Mouse (Mus musculus) urinary bladder, postnatal 14 days (tissue): ENCODE measurements at regions not wholly inside any gene's neighbourhood (a gene's known extent, or its start where the extent isn't known, plus 50 kb on each side); places are given as distances from the start of the nearest gene placed in this dataset.

ENCODE experiments used
- DNase-seq: peaks from one replicate; pipeline ENCODE4 v3.0.0; 2021; ENCODE audit warnings: low spot score

DNA sequence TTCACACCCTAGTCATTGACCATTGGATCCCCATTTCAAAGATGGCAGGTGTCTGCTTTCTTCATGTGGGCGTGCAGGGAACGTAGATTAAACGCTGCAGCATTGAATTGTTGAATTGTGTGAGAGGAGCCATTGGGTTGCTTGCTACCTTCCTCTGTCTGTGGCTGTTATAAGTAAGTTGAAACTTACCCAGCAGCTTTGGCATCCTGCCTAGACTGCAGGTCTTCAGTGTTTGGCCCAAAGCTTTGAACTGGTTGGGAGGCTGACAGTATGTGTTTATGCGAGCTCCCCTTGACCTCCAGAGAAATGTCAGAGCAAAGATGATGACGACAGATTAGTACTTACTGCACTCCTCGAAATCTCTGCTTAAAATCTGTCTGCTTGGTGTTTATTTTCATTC lies 473.8 kb downstream of the Irx1 start:
- DNase-seq, result no peak

DNA sequence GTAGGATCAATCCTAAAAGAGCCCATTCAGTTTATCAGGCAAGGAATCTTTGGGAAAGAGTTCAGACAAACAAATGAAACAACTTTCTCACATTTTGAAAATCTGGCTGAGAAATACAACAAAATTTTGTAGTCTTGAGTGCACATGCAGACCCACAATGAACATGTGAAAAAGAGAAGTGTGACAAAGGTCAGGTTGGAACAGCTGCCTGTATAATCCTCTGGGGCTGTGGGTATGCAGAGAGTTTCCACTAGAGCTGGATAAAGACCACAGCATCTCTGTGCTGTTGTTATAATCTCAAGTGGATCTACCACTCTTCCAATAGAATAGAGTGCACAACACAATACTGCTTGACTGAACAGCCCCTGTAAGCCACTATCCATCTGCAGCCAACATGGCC lies 482.3 kb downstream of the Irx1 start:
- DNase-seq, result no peak

DNA sequence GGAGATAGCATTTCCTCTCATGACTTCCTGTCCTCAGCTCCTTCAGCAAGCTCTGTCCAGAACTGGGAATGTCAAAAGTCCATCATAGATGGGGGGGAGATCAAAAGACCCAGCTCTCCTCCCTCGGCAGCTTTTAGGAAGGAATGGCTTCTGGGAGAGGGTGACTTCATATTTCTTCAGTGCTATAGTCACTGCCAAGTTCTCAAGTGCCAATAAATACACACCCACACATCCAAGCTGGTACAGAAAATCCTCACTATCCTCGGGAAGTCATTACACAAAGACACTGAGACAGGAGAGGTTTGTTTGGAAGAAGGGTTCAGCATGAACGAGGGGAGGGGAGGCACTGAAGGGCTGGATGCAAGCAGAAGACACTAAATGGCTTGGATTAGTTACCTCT lies 502.0 kb downstream of the Irx1 start:
- no peak for DNase-seq

DNA sequence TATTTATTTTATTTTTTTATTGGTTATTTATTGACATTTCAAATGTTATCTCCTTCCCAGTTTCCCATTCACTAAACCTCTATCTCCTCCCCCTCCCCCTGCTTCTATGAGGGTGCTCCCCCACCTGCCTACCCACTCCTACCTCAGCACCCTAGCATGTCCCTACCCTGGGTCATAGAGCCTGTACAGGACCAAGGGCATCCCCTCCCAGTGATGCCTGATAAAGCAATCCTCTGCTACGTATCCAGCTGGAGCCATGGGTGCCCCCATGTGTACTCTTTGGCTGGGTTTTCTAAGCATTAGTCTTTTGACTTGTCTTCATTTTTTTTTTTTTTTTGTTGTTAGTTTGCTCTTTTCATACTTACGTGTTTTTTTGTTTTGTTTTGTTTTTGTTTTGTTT lies 502.9 kb downstream of the Irx1 start:
- no peak for DNase-seq

DNA sequence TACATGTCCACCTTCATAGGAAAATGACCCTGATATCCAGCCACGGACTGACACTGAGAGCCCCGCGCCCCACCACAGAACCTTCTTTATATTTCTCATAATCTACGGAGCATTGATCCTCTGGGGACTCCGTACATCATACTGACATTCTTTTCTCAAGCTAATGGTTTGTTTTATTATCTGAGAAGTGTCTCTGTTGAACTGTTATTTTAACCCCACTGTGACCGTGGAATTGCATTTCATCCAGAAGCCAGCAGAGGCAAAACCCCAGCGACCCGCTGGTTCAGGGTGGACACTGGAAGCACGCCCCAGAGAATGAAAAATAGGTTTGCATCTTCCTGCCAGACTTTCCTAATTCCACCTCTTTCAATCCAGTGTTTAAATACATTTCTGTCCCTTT lies 503.4 kb downstream of the Irx1 start:
- no peak for DNase-seq

DNA sequence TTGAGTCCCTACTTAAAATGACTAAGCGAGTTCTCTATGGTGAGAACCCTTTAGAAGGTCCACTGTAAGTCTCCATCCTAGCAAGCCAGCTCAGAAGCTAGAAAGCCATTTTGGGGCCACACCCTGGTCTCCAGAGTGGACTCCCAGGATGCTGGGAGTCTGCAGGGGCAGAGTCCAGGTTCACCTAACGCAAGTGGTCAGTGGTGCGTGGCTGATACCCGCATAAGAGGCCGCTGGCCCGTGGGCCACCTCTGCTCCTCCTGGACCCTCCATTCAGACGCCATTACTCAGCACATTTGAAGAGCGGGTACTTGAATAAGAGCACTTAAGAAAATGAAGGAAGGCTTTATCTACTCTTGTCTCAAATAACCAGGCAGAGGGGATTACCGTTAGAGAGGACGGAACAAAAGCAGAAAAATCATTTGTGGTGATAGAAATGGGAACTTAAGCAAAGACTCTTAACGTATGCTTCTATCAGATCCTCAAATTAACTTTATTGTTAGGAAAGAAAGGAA lies 504.4 kb downstream of the Irx1 start:
- no peak for DNase-seq

DNA sequence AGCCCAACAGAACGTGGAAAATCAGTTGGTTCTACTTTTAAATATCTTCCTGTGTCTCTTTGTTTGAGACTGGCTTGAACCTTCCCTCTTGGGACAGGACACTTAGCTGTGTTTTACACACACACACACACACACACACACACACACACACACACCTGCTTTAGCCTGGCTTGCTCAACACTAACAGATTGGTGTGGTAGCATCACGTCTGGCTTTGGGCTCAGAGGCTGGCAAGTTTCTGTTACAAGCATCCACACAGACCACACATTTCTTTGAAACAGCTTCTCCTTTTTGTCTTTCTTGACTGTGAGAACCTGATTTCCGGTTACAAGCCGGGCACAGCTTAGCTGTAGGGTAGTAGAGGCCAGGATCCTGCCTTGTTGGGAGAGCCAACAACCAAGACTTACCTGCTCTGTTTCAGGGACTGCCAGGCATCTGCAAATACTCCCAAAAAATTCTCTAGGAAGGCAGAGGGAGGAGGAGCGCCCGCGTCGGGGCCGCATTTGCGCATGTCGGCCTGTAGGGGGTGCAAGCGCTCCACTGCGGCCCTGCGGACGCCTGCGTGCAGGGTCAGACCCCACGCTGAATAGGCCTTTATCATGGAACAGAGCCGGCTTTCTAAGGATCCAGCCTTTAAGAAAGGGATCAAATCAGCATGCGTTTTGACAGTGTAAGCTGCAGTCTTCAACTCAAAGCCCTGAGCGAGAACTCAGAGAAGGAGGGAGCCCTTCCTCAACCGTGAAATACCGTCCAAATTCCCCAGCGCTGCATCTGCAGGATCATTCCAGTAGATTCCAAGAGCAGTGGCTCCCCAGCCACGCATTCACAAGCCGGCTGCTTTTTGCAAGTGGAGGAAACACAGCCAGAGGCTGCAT lies 505.2 kb downstream of the Irx1 start:
- peak; percentile 66 for DNase-seq

DNA sequence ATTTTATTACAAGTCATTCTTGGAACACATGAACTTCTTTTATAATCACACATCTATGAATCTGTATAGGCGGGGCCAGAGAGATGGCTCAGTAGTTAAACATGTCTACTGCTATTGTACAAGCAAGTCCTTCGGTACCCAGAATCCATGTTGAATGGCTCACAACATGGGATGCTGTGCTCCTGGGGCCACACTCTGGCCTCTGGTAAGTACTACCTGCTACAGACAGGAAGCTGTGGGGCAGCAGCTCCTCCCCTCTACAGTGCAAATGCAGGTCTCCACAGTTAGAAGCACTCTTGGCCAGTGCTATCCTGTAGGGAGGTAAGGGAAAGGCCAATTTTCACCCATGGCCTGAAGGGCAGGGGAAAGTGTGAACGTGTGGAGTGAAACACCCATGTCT lies 506.0 kb downstream of the Irx1 start:
- no peak for DNase-seq

DNA sequence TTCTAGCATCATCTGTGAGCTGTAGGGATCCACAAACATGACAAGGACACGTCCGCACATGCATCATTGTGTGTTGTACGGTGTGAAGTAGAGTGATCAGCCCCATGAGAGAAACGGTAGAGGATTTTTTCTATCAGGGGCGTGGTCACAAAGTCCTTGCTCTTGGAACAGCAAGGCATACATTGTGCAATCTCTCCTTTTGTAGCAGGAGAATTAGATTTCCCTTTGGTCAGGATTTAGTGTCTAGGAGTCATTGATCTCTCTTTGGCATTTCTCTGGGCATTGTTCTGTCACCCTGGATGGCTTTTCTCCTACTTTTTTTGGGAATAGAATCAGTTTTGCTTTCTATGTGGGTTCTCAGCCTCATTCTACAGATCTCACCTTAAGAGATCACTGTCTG lies 511.3 kb downstream of the Irx1 start:
- no peak for DNase-seq

DNA sequence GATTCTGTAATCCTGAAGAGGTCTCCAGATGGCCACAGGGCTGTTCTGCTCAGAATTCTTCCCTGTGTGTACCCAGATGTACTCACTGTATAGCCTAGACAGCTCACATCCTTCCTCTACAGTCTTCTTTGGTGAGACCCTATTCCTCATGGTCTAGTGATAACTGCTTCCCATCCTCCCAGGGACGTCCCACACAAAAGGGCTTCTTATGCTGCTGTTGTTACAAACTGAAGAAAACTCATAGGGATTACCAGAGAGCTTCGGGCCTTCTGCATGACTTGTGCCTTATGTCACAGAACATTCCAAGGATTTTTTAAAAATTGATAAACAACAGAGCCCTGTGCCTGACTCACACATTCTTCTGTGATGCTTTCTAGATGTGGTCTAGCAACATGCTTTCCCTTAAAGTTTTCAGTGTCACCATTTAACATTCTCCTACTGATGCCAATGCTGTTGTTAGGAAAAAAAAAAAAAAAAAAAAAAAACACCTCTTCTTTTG lies 525.9 kb downstream of the Irx1 start:
- DNase-seq, result no peak

DNA sequence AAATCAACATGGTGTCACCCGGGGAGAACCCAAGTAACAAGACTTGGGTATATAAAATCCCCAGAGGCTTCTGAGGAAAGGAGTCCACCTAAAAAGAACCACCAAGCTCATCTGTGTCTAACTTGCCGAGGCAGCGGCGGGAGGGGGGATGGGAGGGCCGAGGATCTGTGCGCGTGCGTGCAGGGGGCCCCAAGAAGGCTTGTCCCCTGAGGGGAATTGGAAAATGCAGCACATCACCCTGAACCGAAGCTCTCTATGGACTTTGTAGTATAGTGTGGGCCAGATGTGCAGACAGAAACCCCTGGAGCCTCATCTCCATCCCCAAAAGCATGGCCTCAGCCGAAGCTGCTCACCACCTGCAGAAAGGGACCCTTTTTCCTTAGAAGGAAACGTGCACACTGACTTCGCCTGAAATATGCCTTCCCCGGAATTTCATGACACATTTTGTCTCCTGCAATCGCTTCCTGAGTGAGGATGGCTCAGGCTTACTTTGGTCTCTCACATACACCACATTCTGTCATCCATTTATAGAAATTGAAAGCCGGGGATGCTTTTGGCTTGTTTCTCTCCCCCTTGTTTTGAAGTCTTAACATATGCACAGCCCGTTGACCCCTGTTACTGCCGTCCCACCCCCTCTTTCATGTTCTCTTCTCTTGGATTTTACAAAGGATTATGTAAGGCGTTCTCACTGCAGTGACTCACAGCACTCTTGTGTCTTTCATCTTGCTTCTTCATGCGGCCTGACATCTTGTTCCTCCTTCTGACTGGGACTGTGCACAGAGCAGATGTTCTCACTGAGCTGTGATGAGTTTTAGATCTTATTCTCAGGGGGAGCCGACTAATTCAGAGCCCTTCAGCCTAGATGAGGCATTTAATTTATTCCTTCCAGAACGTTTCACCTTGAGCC lies 559.6 kb downstream of the Irx1 start:
- DNase-seq, result no peak

DNA sequence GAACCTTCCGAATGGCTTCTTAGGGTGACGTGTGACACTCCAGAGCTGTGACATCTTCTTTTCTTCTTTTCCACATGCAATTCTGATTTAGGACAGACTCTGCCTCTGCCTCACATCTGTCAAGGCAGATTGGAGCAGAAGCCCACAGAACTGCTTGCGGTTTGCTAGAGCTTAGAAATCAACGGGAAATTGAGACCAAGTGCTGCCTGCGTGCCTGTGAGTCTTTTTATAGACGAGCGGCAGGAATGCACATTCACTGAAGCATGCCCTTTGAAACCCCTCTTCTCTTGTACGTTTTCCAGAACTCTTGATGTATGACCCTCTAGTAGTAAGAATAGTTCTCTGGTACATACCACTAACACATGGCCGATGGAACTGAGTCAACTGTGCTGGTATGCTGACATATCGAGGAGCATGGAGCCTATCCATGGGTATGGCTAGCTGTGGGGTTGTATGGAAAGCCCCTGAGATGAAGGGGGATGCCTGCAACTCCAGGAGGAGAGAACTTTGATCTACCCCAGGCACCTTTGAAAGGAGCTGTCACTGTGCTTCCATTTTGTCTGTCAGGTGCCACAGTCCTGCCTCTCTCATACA lies 552.2 kb upstream of the Adamts16 start:
- no peak for DNase-seq

DNA sequence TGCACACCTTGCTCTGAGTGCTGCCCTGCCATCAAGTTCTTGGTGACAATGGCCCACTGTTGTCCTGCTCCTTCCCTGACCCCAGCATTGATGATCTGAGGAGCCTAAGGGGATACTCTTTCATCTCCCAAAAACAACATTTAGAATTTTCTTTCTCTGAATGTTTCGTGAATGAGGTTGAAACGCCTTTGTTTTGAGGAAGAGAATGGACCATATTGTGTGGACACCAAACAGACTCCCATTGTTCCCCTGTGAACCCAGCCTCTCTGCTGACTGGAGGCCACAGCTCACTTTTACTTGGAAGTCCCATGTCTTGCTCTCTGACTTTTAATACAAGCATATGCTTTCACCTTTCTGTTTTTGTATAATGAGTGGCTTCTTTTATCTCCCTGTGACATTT lies 537.0 kb upstream of the Adamts16 start:
- no peak for DNase-seq

DNA sequence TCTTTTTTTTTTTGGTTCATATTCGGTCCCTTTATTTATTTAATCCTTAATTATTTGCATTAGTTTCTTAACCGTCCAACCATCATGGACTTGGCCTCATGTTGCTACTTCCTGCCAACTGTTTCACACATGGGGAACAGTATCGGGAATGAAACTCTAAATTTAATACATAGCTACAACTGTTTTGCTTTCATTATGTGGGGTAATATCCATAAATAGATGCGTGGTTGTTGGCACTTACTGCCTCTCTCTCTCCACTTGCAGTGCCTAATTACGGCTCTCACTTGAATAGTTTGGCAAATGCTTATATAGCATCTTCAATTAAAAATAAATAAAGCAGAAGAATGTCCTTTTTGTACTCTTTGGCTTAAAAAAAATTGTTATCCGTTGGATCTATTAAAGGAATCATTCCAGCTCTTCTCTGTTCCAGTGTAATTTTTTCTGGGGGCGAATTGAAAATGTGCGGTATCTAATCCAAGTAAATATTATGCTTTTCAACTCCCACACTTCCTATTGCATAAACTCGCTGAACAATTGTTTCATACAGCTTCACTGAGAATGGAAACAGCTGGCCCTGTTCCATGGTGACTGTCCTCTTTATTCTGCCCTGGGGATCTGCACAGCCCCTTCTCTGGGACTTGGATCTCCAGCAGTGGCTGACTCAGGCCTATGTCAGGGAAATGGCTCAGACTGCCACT lies 534.4 kb upstream of the Adamts16 start:
- peak; percentile 50 for DNase-seq

DNA sequence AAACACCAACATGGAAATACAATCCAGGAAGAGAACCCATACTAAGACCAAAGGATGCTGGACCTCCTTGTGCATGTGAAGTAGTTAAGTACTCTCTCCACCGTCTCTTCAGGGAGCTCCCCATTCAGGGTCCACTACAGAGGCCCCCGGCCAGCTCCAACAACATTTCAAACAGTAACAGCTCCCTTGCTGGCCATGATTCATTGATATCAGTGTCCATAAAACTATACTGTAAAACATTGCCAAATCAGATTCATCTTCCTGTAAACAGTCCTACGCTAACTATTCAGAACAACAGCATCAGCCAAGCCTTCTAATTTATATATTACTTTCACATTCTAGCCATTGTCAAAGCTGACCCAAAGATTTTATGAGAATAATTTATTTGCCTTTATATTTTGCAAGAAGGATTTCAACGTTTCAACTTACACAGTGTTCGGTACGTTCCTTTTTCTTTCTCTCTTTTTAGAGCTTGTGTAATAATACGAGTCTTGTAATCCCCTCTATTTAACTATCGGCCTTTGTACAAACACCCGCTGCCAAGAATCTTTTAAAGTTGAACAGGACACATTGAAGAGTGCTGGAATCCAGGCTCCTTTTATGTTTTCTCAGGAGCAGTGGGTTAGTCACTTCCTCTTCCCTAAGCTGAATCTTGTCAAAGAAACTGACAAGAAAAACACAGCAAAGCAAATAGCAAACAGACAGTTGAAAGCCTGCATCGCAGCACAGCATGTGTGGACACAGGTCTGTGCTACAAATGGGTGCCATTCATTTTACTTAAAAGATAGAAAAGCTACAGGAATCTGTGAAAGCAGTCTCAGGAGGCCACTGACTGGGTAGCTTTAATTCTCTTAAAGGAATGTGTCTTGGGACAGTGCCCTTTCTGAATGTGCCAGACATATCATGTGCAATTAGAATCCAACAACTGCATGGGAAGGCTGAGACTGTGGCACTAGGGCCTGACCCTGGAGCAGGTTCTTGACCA lies 531.4 kb upstream of the Adamts16 start:
- DNase-seq, result no peak

DNA sequence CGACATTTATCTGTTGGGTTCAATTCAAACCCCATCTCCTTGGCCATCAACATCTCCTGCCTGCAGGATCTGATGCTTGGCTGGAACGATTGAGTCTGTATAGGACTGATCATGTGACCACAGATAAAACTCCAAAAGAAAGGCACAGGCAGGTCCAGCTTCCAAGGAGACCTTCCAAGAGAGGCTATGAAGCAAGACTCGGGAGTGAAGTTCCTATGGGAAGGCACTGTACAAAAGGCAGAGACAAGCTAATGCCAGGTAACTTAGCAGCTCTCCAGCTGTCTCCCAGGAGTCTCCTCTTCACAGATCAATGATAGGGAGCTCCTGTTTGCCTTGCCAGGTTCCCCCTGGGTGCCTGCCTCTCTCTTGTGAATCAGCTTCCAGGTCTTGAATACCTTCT lies 528.2 kb upstream of the Adamts16 start:
- no peak for DNase-seq

DNA sequence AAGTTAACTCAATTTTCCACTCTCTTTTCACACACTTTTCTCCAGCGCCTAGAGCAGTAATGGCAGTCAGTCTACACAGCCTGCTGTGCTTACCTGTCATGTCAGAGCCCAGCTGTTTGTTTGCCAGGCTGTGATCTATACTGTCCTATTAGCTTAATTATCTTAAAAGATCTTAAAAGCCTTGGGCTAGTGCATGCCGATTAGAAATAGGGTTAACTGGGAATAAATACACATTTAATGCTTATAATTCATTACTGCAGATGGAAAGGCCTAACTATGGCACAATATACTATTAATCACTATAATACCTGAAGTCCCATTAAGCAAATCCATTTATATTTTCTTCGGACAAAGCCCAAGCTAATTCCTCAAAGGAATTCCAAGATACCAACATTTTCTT lies 523.6 kb upstream of the Adamts16 start:
- DNase-seq, result no peak

DNA sequence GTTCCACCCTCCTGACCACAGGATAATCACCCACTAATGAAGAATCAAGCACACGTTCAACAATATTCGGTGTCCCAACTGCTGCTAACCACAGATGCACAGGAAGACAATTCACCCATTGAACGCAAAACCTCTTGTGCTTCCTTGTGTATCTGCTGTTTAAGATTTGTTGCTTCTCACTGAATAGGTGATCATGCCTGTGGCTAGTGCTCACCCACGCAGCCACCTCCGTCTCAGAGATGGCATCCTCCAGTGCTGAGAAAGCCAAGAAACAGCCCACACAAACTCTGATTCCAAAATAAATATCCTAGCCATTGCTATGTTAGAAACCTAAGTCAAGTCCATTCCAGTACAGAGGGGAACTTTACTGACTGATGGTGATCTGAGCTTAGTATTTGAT lies 520.7 kb upstream of the Adamts16 start:
- no peak for DNase-seq

DNA sequence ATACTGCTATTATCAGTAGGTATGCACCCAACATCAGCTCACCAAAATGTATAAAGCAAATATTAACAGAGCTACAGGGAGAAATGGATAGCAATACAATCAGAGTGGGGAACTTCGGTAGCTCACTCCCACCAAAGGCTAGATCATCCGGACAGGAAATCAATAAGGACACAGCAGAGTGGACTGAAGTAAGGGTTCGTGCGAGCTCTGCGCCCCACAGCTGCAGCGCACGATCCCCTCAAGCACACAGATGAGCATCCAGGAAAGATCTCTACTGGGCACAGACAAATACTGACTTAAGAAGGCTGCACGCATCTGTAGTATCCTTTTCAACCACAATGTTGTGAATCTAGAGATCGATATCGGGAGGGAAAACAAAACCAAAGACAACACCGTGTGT lies 517.5 kb upstream of the Adamts16 start:
- DNase-seq, result no peak

DNA sequence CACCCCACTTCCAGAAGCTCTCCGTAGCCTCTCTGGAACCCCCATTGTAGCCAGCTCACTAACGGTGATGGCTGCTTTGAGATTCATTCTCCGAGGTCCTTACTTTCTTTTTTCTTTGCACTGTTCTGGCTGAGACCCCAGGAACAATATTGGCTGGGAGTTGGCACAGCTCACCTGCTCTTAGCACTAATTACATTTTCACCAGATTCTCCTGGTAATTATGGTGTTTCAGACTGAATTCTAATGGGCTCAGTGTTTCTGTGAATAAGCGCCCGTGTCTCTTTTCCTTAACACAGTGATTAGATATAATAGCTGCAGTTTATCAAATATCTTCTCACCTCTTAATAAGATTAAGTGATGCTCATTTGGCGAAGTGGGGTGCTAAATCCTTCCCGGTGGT lies 509.2 kb upstream of the Adamts16 start:
- DNase-seq, result no peak

DNA sequence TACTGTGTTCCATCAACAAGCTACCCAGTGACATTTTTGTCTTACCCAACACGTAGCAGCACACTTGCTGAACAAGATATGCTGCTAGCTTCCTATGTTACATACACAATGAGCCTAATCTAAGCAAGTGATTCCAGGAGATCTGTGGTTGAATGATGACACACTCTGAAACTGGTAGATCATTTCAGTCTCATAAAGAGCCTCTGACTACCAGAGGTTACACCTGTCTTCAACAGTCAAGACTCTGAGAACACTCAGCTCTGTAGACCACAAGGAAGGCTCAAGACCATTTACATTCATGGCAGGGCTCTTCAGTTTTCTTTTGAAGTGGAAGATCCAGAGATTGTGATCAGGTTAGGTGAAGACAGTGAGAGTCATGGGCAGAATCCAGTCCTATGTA lies 501.3 kb upstream of the Adamts16 start:
- no peak for DNase-seq
